Comparison of ENCODE assay signal across 8 mouse cellular contexts in genomic region chr13:55418004-55418403, GRCm38 (mm10). TPM values are rescaled to one million over a fixed set of nuclear protein-coding genes. Genes with fewer than 3 reads are reported as not detected.
DNase-seq lines count a peak whose midpoint lies in the region; ATAC-seq and TF ChIP-seq lines count a peak whose summit lies in the region.

No protein-coding gene starts in this region.

- H3K27me3 ChIP-seq in forebrain, embryonic 15.5 days: peaks cover 34% of the 10 kb centered on the region
- peaks cover 87% of the 10 kb centered on the region for H3K27me3 ChIP-seq in hindbrain, embryonic 10.5 days (ENCODE audit: insufficient read depth, poor library complexity, severe bottlenecking)
- peaks cover 49% of the 10 kb centered on the region for H3K27me3 ChIP-seq in lung, embryonic 15.5 days
- peaks cover 12% of the 10 kb centered on the region; the same call in 1 of the 2 replicates for H3K27me3 ChIP-seq in thymus, adult 2 months (ENCODE audit: control insufficient read depth, insufficient read depth, low read length)

- peak; percentile 49 for ATAC-seq in forebrain, embryonic 15.5 days (replicated peaks)
- ATAC-seq in lung, embryonic 15.5 days (ENCODE audit: borderline replicate concordance, extremely low read depth, low FRiP score, low TSS enrichment): peak; percentile 71

- 0 out of 2 replicates have a peak, but pooled peaks have one; percentile 22 for TF ChIP-seq POLR2A in thymus, adult 2 months (IDR thresholded peaks at IDR 0.05; ENCODE audit: control insufficient read depth, extremely low read depth, insufficient read depth, low read length, poor library complexity)

- H3K36me3 ChIP-seq in ES-E14 (ENCODE audit: control insufficient read depth, insufficient read depth, low read length, poor library complexity, severe bottlenecking): no peaks in the 10 kb centered on the region
- no peaks in the 10 kb centered on the region for H3K36me3 ChIP-seq in forebrain, embryonic 15.5 days
- no peaks in the 10 kb centered on the region for H3K36me3 ChIP-seq in hindbrain, embryonic 10.5 days
- no peaks in the 10 kb centered on the region for H3K36me3 ChIP-seq in lung, embryonic 15.5 days
- no peaks in the 10 kb centered on the region for H3K36me3 ChIP-seq in thymus, adult 2 months (ENCODE audit: control insufficient read depth, insufficient read depth, low read length)

- no peak overlapping the region for H3K9ac ChIP-seq in ES-E14 (ENCODE audit: insufficient read depth, low read depth, low read length, poor library complexity, severe bottlenecking)
- H3K9ac ChIP-seq in forebrain, embryonic 15.5 days (replicated peaks): peak overlapping the region; percentile 18; the same call in 1 of the 2 replicates
- H3K9ac ChIP-seq in lung, embryonic 15.5 days: no peak overlapping the region

- H3K4me2 ChIP-seq in forebrain, embryonic 15.5 days (replicated peaks): peak overlapping the region; percentile 33
- no peak overlapping the region for H3K4me2 ChIP-seq in lung, embryonic 15.5 days

- H3K27ac ChIP-seq in ES-E14 (ENCODE audit: insufficient read depth, low read depth, low read length, poor library complexity, severe bottlenecking): no peak overlapping the region
- no peak overlapping the region for H3K27ac ChIP-seq in forebrain, embryonic 15.5 days (replicated peaks)
- H3K27ac ChIP-seq in hindbrain, embryonic 10.5 days: no peak overlapping the region
- no peak overlapping the region for H3K27ac ChIP-seq in lung, embryonic 15.5 days
- no peak overlapping the region for H3K27ac ChIP-seq in thymus, adult 2 months (ENCODE audit: control insufficient read depth, insufficient read depth, low read length)

- H3K4me3 ChIP-seq in ES-E14 (ENCODE audit: insufficient read depth in 1 of 2, low read depth in 1 of 2, low read length in 2 of 2, poor library complexity in 1 of 2, severe bottlenecking in 1 of 2): no peak overlapping the region
- H3K4me3 ChIP-seq in forebrain, embryonic 15.5 days: peak overlapping the region; percentile 14
- no peak overlapping the region for H3K4me3 ChIP-seq in hindbrain, embryonic 10.5 days
- no peak overlapping the region for H3K4me3 ChIP-seq in lung, embryonic 15.5 days
- H3K4me3 ChIP-seq in thymus, adult 2 months (ENCODE audit: control insufficient read depth, insufficient read depth, low read length): no peak overlapping the region

- no peaks in the 10 kb centered on the region for H3K9me3 ChIP-seq in ES-E14 (ENCODE audit: control insufficient read depth, insufficient read depth, low read depth, low read length)
- no peaks in the 10 kb centered on the region for H3K9me3 ChIP-seq in forebrain, embryonic 15.5 days
- H3K9me3 ChIP-seq in hindbrain, embryonic 10.5 days: no peaks in the 10 kb centered on the region
- H3K9me3 ChIP-seq in lung, embryonic 15.5 days: no peaks in the 10 kb centered on the region

- peak; percentile 69 for DNase-seq in ES-E14 (ENCODE audit: low read depth, low spot score)
- DNase-seq in cerebellum, adult 11 months: peak; percentile 79
- peak; percentile 87 for DNase-seq in hindbrain, embryonic 10.5 days (ENCODE audit: low spot score)
- peak; percentile 58 for DNase-seq in layer of hippocampus, adult 9-10 months (ENCODE audit: low spot score)
- peak; percentile 67 for DNase-seq in ovary, adult 18-20 months (ENCODE audit: low spot score)
- DNase-seq in thymus, adult 2 months: peak; percentile 93

- TF ChIP-seq CTCF in thymus, adult 2 months (IDR thresholded peaks at IDR 0.05; ENCODE audit: borderline replicate concordance, control insufficient read depth, extremely low read depth, insufficient read depth, low read length, poor library complexity): peak; percentile 89

- in situ Hi-C loops in ES-E14 (cut with MboI; ENCODE audit: low sequenced_read_pairs in 2 of 2, unreplicated experiment in 2 of 2): no loop called here

- WGBS in forebrain, embryonic 15.5 days: 11% methylated on average over 12 of the region's 12 CpGs
- WGBS in hindbrain, embryonic 10.5 days: 14% methylated on average over 12 of the region's 12 CpGs
- WGBS in lung, embryonic 15.5 days: 12% methylated on average over 12 of the region's 12 CpGs
- WGBS in thymus, adult 2 months: 5% methylated on average over 12 of the region's 12 CpGs

- H3K4me1 ChIP-seq in ES-E14 (ENCODE audit: control insufficient read depth in 2 of 2, insufficient read depth in 2 of 2, low read length in 2 of 2, poor library complexity in 1 of 2): peaks cover 0 to 9% of the 10 kb centered on the region in 2 experiments; a peak in 2 of 4 replicates
- peaks cover 30% of the 10 kb centered on the region for H3K4me1 ChIP-seq in forebrain, embryonic 15.5 days
- peaks cover 31% of the 10 kb centered on the region for H3K4me1 ChIP-seq in hindbrain, embryonic 10.5 days (replicated peaks)
- peaks cover 14% of the 10 kb centered on the region for H3K4me1 ChIP-seq in lung, embryonic 15.5 days
- peaks cover 31% of the 10 kb centered on the region for H3K4me1 ChIP-seq in thymus, adult 2 months (replicated peaks; ENCODE audit: control insufficient read depth, insufficient read depth, low read length)

TF ChIP-seq in ES-E14, 5 proteins besides CTCF, POLR2A, EP300 and RAD21:
- TF ChIP-seq ZC3H11A (IDR thresholded peaks at IDR 0.05; ENCODE audit: borderline replicate concordance, low read depth, low read length) (no peak), CHD2 (IDR thresholded peaks at IDR 0.05; ENCODE audit: low read depth, low read length) (no peak), HCFC1 (IDR thresholded peaks at IDR 0.05; ENCODE audit: borderline replicate concordance, insufficient read depth, low read length) (no peak), ZNF384 (IDR thresholded peaks at IDR 0.05; ENCODE audit: low read depth, low read length) (no peak), MAFK (IDR thresholded peaks at IDR 0.05; ENCODE audit: insufficient read depth, low read depth, low read length) (no peak)
TF ChIP-seq in ES-E14: peak in this region for 0.

RNA-seq across cellular contexts. Expression of gene Pfn3, which starts 3.0 kb away (rescaled TPM):
- not detected in 2 replicates for total RNA-seq in ES-E14 (2012; rRNA removed)
- polyA plus RNA-seq in forebrain, embryonic 15.5 days (2015; fragmentation: Nextera tagmentation; extraction: Ambion mirVana): 0.63 TPM in 1 of 2 replicates, not detected in the other
- polyA plus RNA-seq in hindbrain, embryonic 10.5 days (2016; fragmentation: Nextera tagmentation; extraction: Ambion mirVana): not detected in 2 replicates
- polyA plus RNA-seq in lung, embryonic 15.5 days (2015; fragmentation: Nextera tagmentation; extraction: Ambion mirVana): not detected in 2 replicates
- not detected in 2 replicates for polyA plus RNA-seq in thymus, adult 2 months (2012; rRNA removed)

RNA-seq across cellular contexts. Expression of gene F12, which starts 8.6 kb away (rescaled TPM):
- total RNA-seq in ES-E14 (2012; rRNA removed): not detected in 2 replicates
- polyA plus RNA-seq in forebrain, embryonic 15.5 days (2015; fragmentation: Nextera tagmentation; extraction: Ambion mirVana): 0.09 TPM in 1 of 2 replicates, not detected in the other
- 0.07 and 0.25 TPM in 2 replicates for polyA plus RNA-seq in hindbrain, embryonic 10.5 days (2016; fragmentation: Nextera tagmentation; extraction: Ambion mirVana)
- 0.10 and 0.65 TPM in 2 replicates for polyA plus RNA-seq in lung, embryonic 15.5 days (2015; fragmentation: Nextera tagmentation; extraction: Ambion mirVana)
- polyA plus RNA-seq in thymus, adult 2 months (2012; rRNA removed): 0.39 and 1.6 TPM in 2 replicates

RNA-seq across cellular contexts. Expression of gene Slc34a1, which starts 20.0 kb away (rescaled TPM):
- not detected in 2 replicates for total RNA-seq in ES-E14 (2012; rRNA removed)
- polyA plus RNA-seq in forebrain, embryonic 15.5 days (2015; fragmentation: Nextera tagmentation; extraction: Ambion mirVana): not detected in 2 replicates
- polyA plus RNA-seq in hindbrain, embryonic 10.5 days (2016; fragmentation: Nextera tagmentation; extraction: Ambion mirVana): 0.22 TPM in 1 of 2 replicates, not detected in the other
- polyA plus RNA-seq in lung, embryonic 15.5 days (2015; fragmentation: Nextera tagmentation; extraction: Ambion mirVana): 0.17 TPM in 1 of 2 replicates, not detected in the other
- 0.83 and 6.0 TPM in 2 replicates for polyA plus RNA-seq in thymus, adult 2 months (2012; rRNA removed)

RNA-seq across cellular contexts. Expression of gene Grk6, which starts 26.9 kb away (rescaled TPM):
- 74.7 and 132 TPM in 2 replicates for total RNA-seq in ES-E14 (2012; rRNA removed)
- 46.1 and 47.6 TPM in 2 replicates for polyA plus RNA-seq in forebrain, embryonic 15.5 days (2015; fragmentation: Nextera tagmentation; extraction: Ambion mirVana)
- 51.5 and 52.3 TPM in 2 replicates for polyA plus RNA-seq in hindbrain, embryonic 10.5 days (2016; fragmentation: Nextera tagmentation; extraction: Ambion mirVana)
- polyA plus RNA-seq in lung, embryonic 15.5 days (2015; fragmentation: Nextera tagmentation; extraction: Ambion mirVana): 45.1 and 45.7 TPM in 2 replicates
- polyA plus RNA-seq in thymus, adult 2 months (2012; rRNA removed): 228 and 238 TPM in 2 replicates

RNA-seq across cellular contexts. Expression of gene Prr7, which starts 46.1 kb away (rescaled TPM):
- 2.5 and 5.8 TPM in 2 replicates for total RNA-seq in ES-E14 (2012; rRNA removed)
- 3.2 and 3.4 TPM in 2 replicates for polyA plus RNA-seq in forebrain, embryonic 15.5 days (2015; fragmentation: Nextera tagmentation; extraction: Ambion mirVana)
- polyA plus RNA-seq in hindbrain, embryonic 10.5 days (2016; fragmentation: Nextera tagmentation; extraction: Ambion mirVana): 0.69 and 1.0 TPM in 2 replicates
- polyA plus RNA-seq in lung, embryonic 15.5 days (2015; fragmentation: Nextera tagmentation; extraction: Ambion mirVana): 0.29 and 0.39 TPM in 2 replicates
- 33.8 and 52.2 TPM in 2 replicates for polyA plus RNA-seq in thymus, adult 2 months (2012; rRNA removed)
